Mouse (Mus musculus): Measurements from ENCODE around the gene Uqcrq.

Gene Uqcrq

GRCm38 (mm10) chr11:53411738-53412137, 18.9 kb downstream of the Uqcrq start:
- DNase-seq (ENCODE audit: low spot score): no peak

DNA sequence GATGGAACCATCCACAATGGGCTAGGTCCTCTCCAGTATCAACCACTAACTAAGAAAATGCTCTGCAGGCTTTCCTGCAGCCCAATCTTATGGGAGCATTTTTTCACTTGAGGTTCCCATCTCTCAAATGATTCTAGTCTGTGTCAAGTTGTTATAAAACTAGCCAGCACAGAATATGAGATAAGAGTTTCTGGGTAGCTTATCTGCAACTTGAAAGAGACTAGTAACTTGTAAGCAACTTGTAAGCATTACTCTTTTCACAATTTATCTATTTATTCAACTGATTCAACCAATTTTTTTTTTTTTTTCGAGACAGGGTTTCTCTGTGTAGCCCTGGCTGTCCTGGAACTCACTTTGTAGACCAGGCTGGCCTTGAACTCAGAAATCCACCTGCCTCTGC, 27.0 kb downstream of the Uqcrq start:
- DNase-seq (ENCODE audit: low spot score): no peak

- no peak for DNase-seq (ENCODE audit: low spot score)
Measured at GRCm38 (mm10) chr11:53393856-53394255, 36.8 kb downstream of the Uqcrq start.

GRCm38 (mm10) chr11:53383758-53384428, 46.7 kb downstream of the Uqcrq start:
- no peak for DNase-seq (ENCODE audit: low spot score)

- DNase-seq (ENCODE audit: low spot score): no peak
Measured at GRCm38 (mm10) chr11:53378918-53379317, 51.7 kb downstream of the Uqcrq start.

Data from layer of hippocampus, adult 11-12 months (tissue).